ENCODE assay signal across 8 mouse cellular contexts in genomic region chr11:100692164-100692616, GRCm38 (mm10). TPM values are rescaled to one million over a fixed set of nuclear protein-coding genes. Genes with fewer than 3 reads are reported as not detected.
DNase-seq lines count a peak whose midpoint lies in the region; ATAC-seq lines count a peak whose summit lies in the region.

Zfp385c (minus strand) TSS chr11:100692455.

- H3K9ac ChIP-seq in kidney, embryonic 15.5 days = peak within 1 kb of the TSS; percentile 35
- 0 out of 2 replicates have a peak within 1 kb of the TSS, but pooled peaks have one; percentile 12 for H3K9ac ChIP-seq in embryonic facial prominence, embryonic 15.5 days
- no peak within 1 kb of the TSS for H3K9ac ChIP-seq in neural tube, embryonic 14.5 days (replicated peaks; ENCODE audit: low read depth, low read length)

- no peak within 1 kb of the TSS for H3K27ac ChIP-seq in kidney, embryonic 15.5 days
- no peak within 1 kb of the TSS for H3K27ac ChIP-seq in embryonic facial prominence, embryonic 15.5 days (replicated peaks)
- no peak within 1 kb of the TSS for H3K27ac ChIP-seq in neural tube, embryonic 14.5 days (ENCODE audit: low read depth, low read length)

- no peaks in the 10 kb centered on the region for H3K36me3 ChIP-seq in kidney, embryonic 15.5 days
- H3K36me3 ChIP-seq in embryonic facial prominence, embryonic 15.5 days = no peaks in the 10 kb centered on the region
- H3K36me3 ChIP-seq in neural tube, embryonic 14.5 days (ENCODE audit: control insufficient read depth, insufficient read depth, low read length) = no peaks in the 10 kb centered on the region

- WGBS in kidney, embryonic 15.5 days = under 1% methylated on average over 23 of the region's 23 CpGs
- 2% methylated on average over 23 of the region's 23 CpGs for WGBS in embryonic facial prominence, embryonic 15.5 days
- WGBS in neural tube, embryonic 14.5 days = 1% methylated on average over 23 of the region's 23 CpGs

- peak within 1 kb of the TSS; percentile 72 for H3K4me2 ChIP-seq in kidney, embryonic 15.5 days
- H3K4me2 ChIP-seq in embryonic facial prominence, embryonic 15.5 days (replicated peaks) = peak within 1 kb of the TSS; percentile 59
- H3K4me2 ChIP-seq in neural tube, embryonic 14.5 days (ENCODE audit: low read depth, low read length) = peak within 1 kb of the TSS; percentile 38

- no peak for ATAC-seq in kidney, embryonic 15.5 days (replicated peaks; ENCODE audit: low FRiP score)
- no peak for ATAC-seq in embryonic facial prominence, embryonic 15.5 days (ENCODE audit: insufficient number of reproducible peaks, low FRiP score, low TSS enrichment, low read depth)
- ATAC-seq in neural tube, embryonic 14.5 days (ENCODE audit: low read depth) = no peak
- no peak for ATAC-seq in erythroid progenitor cell, adult 5-6 weeks (replicated peaks; ENCODE audit: low FRiP score, poor library complexity, severe bottlenecking)

- DNase-seq in kidney, adult 11 months = no peak
- DNase-seq in kidney, postnatal 36 days = peak; percentile 20 to 53
- DNase-seq in cerebellum, adult 9-10 months = no peak
- DNase-seq in gastrocnemius, postnatal 14 days = no peak

- intact Hi-C loops in gastrocnemius, postnatal 14 days (cut with DNase I; ENCODE audit: low total_unique reads) = no loop called here

- H3K9me3 ChIP-seq in kidney, embryonic 15.5 days (replicated peaks) = no peaks in the 10 kb centered on the region
- no peaks in the 10 kb centered on the region for H3K9me3 ChIP-seq in embryonic facial prominence, embryonic 15.5 days (replicated peaks)
- no peaks in the 10 kb centered on the region for H3K9me3 ChIP-seq in neural tube, embryonic 14.5 days (ENCODE audit: control insufficient read depth, low read length)

- H3K27me3 ChIP-seq in kidney, embryonic 15.5 days = peaks cover 37% of the 10 kb centered on the region
- H3K27me3 ChIP-seq in embryonic facial prominence, embryonic 15.5 days = peaks cover 11% of the 10 kb centered on the region
- no peaks in the 10 kb centered on the region for H3K27me3 ChIP-seq in neural tube, embryonic 14.5 days (ENCODE audit: control insufficient read depth, insufficient read depth, low read length)

- H3K4me1 ChIP-seq in kidney, embryonic 15.5 days = peaks cover 20% of the 10 kb centered on the region
- peaks cover 15% of the 10 kb centered on the region for H3K4me1 ChIP-seq in embryonic facial prominence, embryonic 15.5 days
- H3K4me1 ChIP-seq in neural tube, embryonic 14.5 days (ENCODE audit: control insufficient read depth, insufficient read depth, low read length) = no peaks in the 10 kb centered on the region

- H3K4me3 ChIP-seq in kidney, embryonic 15.5 days (replicated peaks) = peak within 1 kb of the TSS; percentile 39
- peak within 1 kb of the TSS; percentile 37 for H3K4me3 ChIP-seq in embryonic facial prominence, embryonic 15.5 days (replicated peaks)
- H3K4me3 ChIP-seq in neural tube, embryonic 14.5 days (ENCODE audit: low read depth, low read length) = peak within 1 kb of the TSS; percentile 11; the same call in 1 of the 2 replicates

RNA-seq across cellular contexts. Expression of gene Zfp385c, which starts in this region (rescaled TPM):
- polyA plus RNA-seq in kidney, embryonic 15.5 days (2015; fragmentation: Nextera tagmentation; extraction: Ambion mirVana) = 0.27 and 0.40 TPM in 2 replicates
- 2.0 and 3.1 TPM in 2 replicates for polyA plus RNA-seq in embryonic facial prominence, embryonic 15.5 days (2015; fragmentation: Nextera tagmentation; extraction: Ambion mirVana)
- polyA plus RNA-seq in neural tube, embryonic 14.5 days (2014; fragmentation: Nextera tagmentation; extraction: Ambion mirVana) = 0.50 and 0.61 TPM in 2 replicates
- not detected in 2 replicates for total RNA-seq in erythroid progenitor cell, adult 5-6 weeks (2015; ENCODE audit: low replicate concordance)
- total RNA-seq in erythroid progenitor cell, adult 5-6 weeks (2017; ENCODE audit: low replicate concordance) = not detected in 2 replicates
- total RNA-seq in gastrocnemius, postnatal 14 days (2021) = 1 to 10 TPM in 1 of 2 experiments, under 1 TPM in 1; 0.62 to 1.5 TPM

Comparison
In these comparisons a context has a peak if more than half of its experiments do, and no peak if none do; other contexts are left out.
1. DNase-seq: peak in kidney, postnatal 36 days (2 of 2); none in kidney, adult 11 months (single experiment), cerebellum, adult 9-10 months (single experiment) and gastrocnemius, postnatal 14 days (single experiment).
2. Peak in every context shown above with its lines, with median percentiles within 50 percentile points of each other: H3K4me2 ChIP-seq and H3K4me3 ChIP-seq.